Mouse (Mus musculus): ENCODE measurements around the gene Wbp4. TPM values are rescaled to one million over a fixed set of nuclear protein-coding genes. Genes with fewer than 3 reads are reported as not detected.
"Not testable (repeated sequence)": the region's sequence is repeated elsewhere in the genome, so short reads cannot be mapped to it uniquely, and the experiment has no call there.

The Wbp4 gene
- polyA plus RNA-seq, 1 experiment from 2014 or later: 51.1 TPM

- no peak overlapping the region for H3K4me3 ChIP-seq
- no peaks in the 10 kb centered on the region for H3K4me1 ChIP-seq
- no peak overlapping the region for H3K4me2 ChIP-seq (replicated peaks)
- 0 out of 2 replicates have a peak, but pooled peaks cover 3% of the 10 kb centered on the region for H3K9me3 ChIP-seq (replicated peaks)
- WGBS: 88% methylated on average over 1 of the region's 1 CpGs
- no peaks in the 10 kb centered on the region for H3K27me3 ChIP-seq
- ATAC-seq (ENCODE audit: low FRiP score): no peak
- 0 out of 2 replicates have a peak, but pooled peaks cover 3% of the 10 kb centered on the region for H3K36me3 ChIP-seq
- H3K27ac ChIP-seq: no peak overlapping the region
- H3K9ac ChIP-seq: no peak overlapping the region
Observed at GRCm38 (mm10) chr14:79434068-79434467, 47.3 kb downstream of the Wbp4 start.

GRCm38 (mm10) chr14:79426730-79427365 is 54.5 kb downstream of the Wbp4 start:
- Histone ChIP-seq H3K27ac (peak overlapping the region; percentile 89; the same call in 1 of the 2 replicates), H3K4me2 (replicated peaks) (peak overlapping the region; percentile 51), H3K9ac (peak overlapping the region; percentile 58; the same call in 1 of the 2 replicates), H3K4me3 (peak overlapping the region; percentile 55), H3K36me3 (peaks cover 14% of the 10 kb centered on the region)
- H3K27me3 ChIP-seq; H3K9me3 ChIP-seq (replicated peaks); H3K4me1 ChIP-seq: not testable (repeated sequence)
- WGBS: 61% methylated on average over 8 of the region's 59 CpGs
- peak; percentile 69 for ATAC-seq (ENCODE audit: low FRiP score)

DNA sequence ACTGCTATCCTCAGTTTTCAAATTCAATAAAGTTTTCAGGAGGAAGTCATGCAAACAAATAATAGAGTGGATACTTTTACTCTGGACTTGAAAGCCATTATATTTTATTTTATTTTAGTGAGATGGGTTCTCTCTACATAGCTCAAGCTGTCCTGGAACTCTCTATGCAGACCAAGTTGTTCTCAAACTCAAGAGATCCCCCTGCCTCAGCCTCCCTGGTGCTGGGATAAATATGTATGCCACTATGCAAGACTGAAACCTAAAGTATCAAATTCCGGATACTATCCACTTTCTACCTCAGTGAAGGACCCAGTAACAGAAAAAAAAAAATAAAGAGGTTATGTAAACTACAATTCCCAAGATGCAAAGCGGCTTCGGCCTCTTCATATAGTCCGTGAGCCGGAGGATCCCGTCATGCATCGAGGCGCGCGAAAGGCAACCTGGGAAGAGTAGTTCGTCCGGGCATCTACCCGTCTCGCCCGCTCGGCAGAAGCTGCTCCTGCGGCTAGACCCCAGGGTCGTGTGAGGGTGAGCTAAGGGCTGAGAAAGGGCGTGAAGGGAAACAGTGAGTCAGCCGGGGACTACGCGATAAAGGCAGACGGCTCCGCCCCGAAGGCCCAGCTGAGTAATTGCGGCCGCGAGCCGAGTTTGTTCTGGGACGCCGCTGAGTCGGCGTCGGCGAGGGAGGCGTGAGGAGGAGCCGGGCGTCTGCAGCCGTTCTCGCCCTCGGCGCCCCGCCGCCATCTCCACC is 55.2 kb downstream of the Wbp4 start, which contains the start of gene Kbtbd7:
Kbtbd7 (plus strand) TSS at position 533 of the 751 bp plus-strand sequence.
- ATAC-seq (ENCODE audit: low FRiP score): peak; percentile 98
- Histone ChIP-seq H3K9ac (peak within 1 kb of the TSS; percentile 58; the same call in 1 of the 2 replicates), H3K27ac (peak within 1 kb of the TSS; percentile 89)

DNA sequence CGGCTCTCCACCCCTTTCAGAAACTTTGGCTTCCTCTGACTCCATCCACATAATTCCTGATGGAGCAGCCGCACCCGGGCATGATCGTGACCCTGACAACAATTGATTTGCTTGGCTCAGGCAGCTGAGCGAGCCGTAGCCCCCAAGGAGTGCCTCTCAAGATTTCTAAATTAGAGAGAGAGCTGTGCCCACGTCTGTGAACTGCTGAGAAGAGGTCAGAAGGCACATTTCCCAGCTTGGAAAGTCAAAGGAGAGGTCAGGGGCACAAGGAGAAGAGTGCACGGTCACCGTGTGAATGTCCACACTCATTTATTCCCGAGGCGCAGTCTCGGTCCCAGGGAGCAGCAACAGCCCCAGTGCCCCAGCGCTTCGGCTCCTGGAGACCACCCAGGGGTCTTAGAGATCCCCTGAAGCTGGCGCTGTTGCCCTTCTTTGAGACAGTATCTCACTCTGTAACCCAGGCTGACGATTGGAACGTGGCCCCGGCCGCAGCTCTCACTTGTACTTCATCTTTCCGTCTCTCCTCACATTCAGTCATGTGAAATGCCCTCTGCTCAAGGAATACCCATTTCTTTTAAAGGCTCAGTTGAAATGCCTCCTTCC is 61.1 kb downstream of the Wbp4 start:
- 0 out of 2 replicates have a peak overlapping the region, but pooled peaks have one; percentile 13 for H3K9ac ChIP-seq
- H3K4me2 ChIP-seq (replicated peaks): peak overlapping the region; percentile 29
- H3K27me3 ChIP-seq: no peaks in the 10 kb centered on the region
- ATAC-seq (ENCODE audit: low FRiP score): peak; percentile 68
- H3K27ac ChIP-seq: no peak overlapping the region
- H3K36me3 ChIP-seq: 0 out of 2 replicates have a peak, but pooled peaks cover 5% of the 10 kb centered on the region
- WGBS: 26% methylated on average over 20 of the region's 20 CpGs
- H3K4me1 ChIP-seq: peaks cover 7% of the 10 kb centered on the region; the same call in 1 of the 2 replicates
- no peaks in the 10 kb centered on the region for H3K9me3 ChIP-seq (replicated peaks)
- H3K4me3 ChIP-seq: no peak overlapping the region

More for the DNA sequence above, 55.2 kb downstream of the Wbp4 start, which contains the start of gene Kbtbd7:
- Histone ChIP-seq H3K4me3 (peak within 1 kb of the TSS; percentile 55), H3K9me3 (replicated peaks) (0 out of 2 replicates have a peak, but pooled peaks cover 9% of the 10 kb centered on the region), H3K27me3 (no peaks in the 10 kb centered on the region), H3K36me3 (peaks cover 11% of the 10 kb centered on the region), H3K4me1 (0 out of 2 replicates have a peak, but pooled peaks cover 2% of the 10 kb centered on the region), H3K4me2 (replicated peaks) (peak within 1 kb of the TSS; percentile 51)
- under 1% methylated on average over 44 of the region's 44 CpGs for WGBS

- H3K9me3 ChIP-seq (replicated peaks): no peaks in the 10 kb centered on the region
- H3K9ac ChIP-seq: no peak overlapping the region
- H3K27me3 ChIP-seq: no peaks in the 10 kb centered on the region
- H3K4me1 ChIP-seq: no peaks in the 10 kb centered on the region
- H3K4me2 ChIP-seq (replicated peaks): no peak overlapping the region
- H3K4me3 ChIP-seq: no peak overlapping the region
- no peak overlapping the region for H3K27ac ChIP-seq
- WGBS: 92% methylated on average over 6 of the region's 6 CpGs
- no peak for ATAC-seq (ENCODE audit: low FRiP score)
- H3K36me3 ChIP-seq: peaks cover 21% of the 10 kb centered on the region; the same call in 1 of the 2 replicates
Observed at GRCm38 (mm10) chr14:79413121-79413520, 68.2 kb downstream of the Wbp4 start.

GRCm38 (mm10) chr14:79410662-79411061 is 70.7 kb downstream of the Wbp4 start:
- Histone ChIP-seq H3K27ac (no peak overlapping the region), H3K27me3 (no peaks in the 10 kb centered on the region), H3K4me2 (replicated peaks) (no peak overlapping the region), H3K4me3 (no peak overlapping the region), H3K9ac (no peak overlapping the region), H3K4me1 (no peaks in the 10 kb centered on the region), H3K9me3 (replicated peaks) (no peaks in the 10 kb centered on the region), H3K36me3 (peaks cover 21% of the 10 kb centered on the region; the same call in 1 of the 2 replicates)
- no peak for ATAC-seq (ENCODE audit: low FRiP score)
- 72% methylated on average over 2 of the region's 2 CpGs for WGBS

Other genes starting within 250 kb of the Wbp4 start
- gene Zfp957, start 234.2 kb downstream of the Wbp4 start, polyA plus RNA-seq (2016; fragmentation: Nextera tagmentation; extraction: Ambion mirVana): 0.19 TPM in 1 of 2 replicates, not detected in the other
- 32.4 and 41.0 TPM in 2 replicates for gene Rgcc, start 179.9 kb downstream of the Wbp4 start, polyA plus RNA-seq (2016; fragmentation: Nextera tagmentation; extraction: Ambion mirVana)
- 33.9 and 39.4 TPM in 2 replicates for gene Naa16, start 90.7 kb downstream of the Wbp4 start, polyA plus RNA-seq (2016; fragmentation: Nextera tagmentation; extraction: Ambion mirVana)
- gene Mtrf1, start 83.7 kb downstream of the Wbp4 start, polyA plus RNA-seq (2016; fragmentation: Nextera tagmentation; extraction: Ambion mirVana): 9.8 and 11.1 TPM in 2 replicates
- gene Kbtbd7, start 55.0 kb downstream of the Wbp4 start, polyA plus RNA-seq (2016; fragmentation: Nextera tagmentation; extraction: Ambion mirVana): 22.6 and 23.1 TPM in 2 replicates
- gene Kbtbd6, start 29.7 kb downstream of the Wbp4 start, polyA plus RNA-seq (2016; fragmentation: Nextera tagmentation; extraction: Ambion mirVana): 3.1 and 4.5 TPM in 2 replicates
- gene Elf1, start 326 bp downstream of the Wbp4 start, polyA plus RNA-seq (2016; fragmentation: Nextera tagmentation; extraction: Ambion mirVana): 9.6 and 10.3 TPM in 2 replicates
- 128 and 133 TPM in 2 replicates for gene Sugt1, start 106.2 kb upstream of the Wbp4 start, polyA plus RNA-seq (2016; fragmentation: Nextera tagmentation; extraction: Ambion mirVana)
- 66.9 and 90.7 TPM in 2 replicates for gene Cnmd, start 180.7 kb upstream of the Wbp4 start, polyA plus RNA-seq (2016; fragmentation: Nextera tagmentation; extraction: Ambion mirVana)